Mouse (Mus musculus): ENCODE data around the gene Sfpq. TPM values are rescaled to one million over a fixed set of nuclear protein-coding genes. Genes with fewer than 3 reads are reported as not detected.
"Not testable (repeated sequence)": the region's sequence is repeated elsewhere in the genome, so short reads cannot be mapped to it uniquely, and the experiment has no call there.

The Sfpq gene
- 286 and 302 TPM in 2 replicates for total RNA-seq (2021)
- long read RNA-seq, experiment 1, transcript Sfpq-201 (10 exons, 3,465 nt): major isoform, 65 of 117 reads
- long read RNA-seq, experiment 1, partial matches to known transcripts: 36 of 117 reads
- long read RNA-seq, experiment 1, other reads (novel, unspliced or antisense): 16 of 117 reads
- long read RNA-seq, experiment 2, transcript Sfpq-201 (10 exons, 3,465 nt): major isoform, 60 of 103 reads
- long read RNA-seq, experiment 2, partial matches to known transcripts: 33 of 103 reads
- long read RNA-seq, experiment 2, other reads (novel, unspliced or antisense): 10 of 103 reads

- peak; percentile 98 for DNase-seq
Measured at GRCm38 (mm10) chr4:127021151-127021945, at the start of gene Sfpq. Gene Sfpq (plus strand): TSS chr4:127021324.

GRCm38 (mm10) chr4:126977467-126977866, 43.7 kb upstream of the Sfpq start:
- DNase-seq: peak; percentile 64

GRCm38 (mm10) chr4:126978706-126979105, 42.4 kb upstream of the Sfpq start:
- no peak for DNase-seq

- peak; percentile 33 for DNase-seq
Measured at GRCm38 (mm10) chr4:126983321-126983720, 37.8 kb upstream of the Sfpq start.

GRCm38 (mm10) chr4:126983736-126984525, 37.2 kb upstream of the Sfpq start:
- peak; percentile 42 for DNase-seq

- DNase-seq: no peak
Measured at GRCm38 (mm10) chr4:126986768-126987167, 34.4 kb upstream of the Sfpq start.

- DNase-seq: no peak
Measured at GRCm38 (mm10) chr4:126988503-126988902, 32.6 kb upstream of the Sfpq start.

- DNase-seq: no peak
Measured at GRCm38 (mm10) chr4:126990553-126990952, 30.6 kb upstream of the Sfpq start.

- peak; percentile 61 for DNase-seq
Measured at GRCm38 (mm10) chr4:126992356-126992755, 28.8 kb upstream of the Sfpq start.

- DNase-seq: not testable (repeated sequence)
Measured at GRCm38 (mm10) chr4:126999372-126999771, 21.8 kb upstream of the Sfpq start.

- DNase-seq: peak; percentile 29
Measured at GRCm38 (mm10) chr4:127000601-127001105, 20.5 kb upstream of the Sfpq start.

GRCm38 (mm10) chr4:127004384-127004783, 16.7 kb upstream of the Sfpq start:
- no peak for DNase-seq

GRCm38 (mm10) chr4:127005113-127005936, 15.8 kb upstream of the Sfpq start:
- peak; percentile 77 for DNase-seq

- DNase-seq: peak; percentile 90
Measured at GRCm38 (mm10) chr4:127015294-127015993, 5.7 kb upstream of the Sfpq start.

GRCm38 (mm10) chr4:127016366-127016765, 4.8 kb upstream of the Sfpq start:
- no peak for DNase-seq

GRCm38 (mm10) chr4:127020411-127021150, 543 bp upstream of the Sfpq start:
- no peak for DNase-seq

- peak; percentile 95 for DNase-seq
Measured at GRCm38 (mm10) chr4:127021989-127022626, 984 bp downstream of the Sfpq start.

GRCm38 (mm10) chr4:127023201-127023600, 2.1 kb downstream of the Sfpq start:
- no peak for DNase-seq

GRCm38 (mm10) chr4:127024240-127024639, 3.1 kb downstream of the Sfpq start:
- no peak for DNase-seq

- no peak for DNase-seq
Measured at GRCm38 (mm10) chr4:127026826-127027225, 5.7 kb downstream of the Sfpq start.

Measured in adrenal gland, postnatal 14 days (tissue).